Mouse (Mus musculus) cerebellum, adult 2 months (tissue): ENCODE data around the gene Lilra6. TPM values are rescaled to one million over a fixed set of nuclear protein-coding genes. Genes with fewer than 3 reads are reported as not detected.
"Not testable (repeated sequence)": the region's sequence is repeated elsewhere in the genome, so short reads cannot be mapped to it uniquely, and the experiment has no call there.

ENCODE experiments used
- DNase-seq, 2 experiments: peaks; one replicate each; pipeline ENCODE4 v3.0.0; 2021
- H3K27ac ChIP-seq: fragments of 200-500 bp; 2 replicates; pipeline ENCODE4 v1.5.1; 2012; ENCODE audit warnings: low read length, control low read depth, inconsistent platforms; ENCODE audit not compliant: insufficient read depth
- H3K27me3 ChIP-seq: fragments of 200-500 bp; 2 replicates; pipeline ENCODE4 v1.6.1; 2012; ENCODE audit warnings: inconsistent platforms, mild to moderate bottlenecking, low read length, moderate library complexity; ENCODE audit not compliant: control insufficient read depth, insufficient read depth
- H3K4me1 ChIP-seq: fragments of 200-500 bp; 2 replicates; pipeline ENCODE4 v1.6.1; 2011; ENCODE audit warnings: low read length; ENCODE audit not compliant: control insufficient read depth, insufficient read depth
- H3K4me3 ChIP-seq: fragments of 200-500 bp; replicated peaks from 2 replicates; pipeline ENCODE3; 2011; ENCODE audit warnings: mild to moderate bottlenecking, low read depth, low read length, control low read depth; ENCODE audit not compliant: insufficient read depth
- CTCF ChIP-seq: fragments of 200-500 bp; IDR thresholded peaks from 2 replicates; pipeline ENCODE4 v1.5.1; 2011; ENCODE audit warnings: low read depth, mild to moderate bottlenecking, control low read depth, low read length, moderate library complexity, borderline replicate concordance; ENCODE audit not compliant: insufficient read depth
- POLR2A ChIP-seq: fragments of 200-500 bp; IDR thresholded peaks from 2 replicates; pipeline ENCODE4 v1.6.1; 2011; ENCODE audit warnings: low read length, control low read depth, borderline replicate concordance; ENCODE audit not compliant: insufficient read depth
- WGBS: fragments of 180-500 bp; shearing (Covaris S2); methylation state at CpG from one replicate; pipeline ENCODE4 v1.1.7; 2018; 5-methylcytosine and 5-hydroxymethylcytosine counted together
- polyA plus RNA-seq: library from polyadenylated mRNA; depleted of rRNA; stranded (reverse); fragments of >200 nt; gene quantifications from 2 replicates; pipeline ENCODE4 v1.2.3, GENCODE M21; 2012; rRNA removed

The Lilra6 gene
- polyA plus RNA-seq, 1 experiment, result not detected

GRCm38 (mm10) chr7:3903704-3904103 lies 11.6 kb downstream of the Lilra6 start:
- WGBS, result 16% methylated on average over 1 of the region's 1 CpGs
- no peak for DNase-seq

GRCm38 (mm10) chr7:3898036-3898590 lies 17.2 kb downstream of the Lilra6 start, which contains the start of gene Gm14548:
TSS of gene Gm14548 (minus strand) at chr7:3898120.
- DNase-seq, H3K27ac ChIP-seq: not testable (repeated sequence)
- 57% methylated on average over 3 of the region's 3 CpGs for WGBS

More at GRCm38 (mm10) chr7:3903704-3904103, 11.6 kb downstream of the Lilra6 start:
- Histone ChIP-seq H3K27ac (no peak overlapping the region), H3K4me1 (no peaks in the 10 kb centered on the region), H3K4me3 (no peak overlapping the region), H3K27me3 (no peaks in the 10 kb centered on the region)
- no peak for TF ChIP-seq POLR2A
- no peak for TF ChIP-seq CTCF

GRCm38 (mm10) chr7:3875032-3875431 lies 40.3 kb downstream of the Lilra6 start:
- H3K4me1 ChIP-seq, DNase-seq, H3K27ac ChIP-seq, H3K27me3 ChIP-seq, H3K4me3 ChIP-seq: not testable (repeated sequence)
- no CpG with 5 or more reads among the region's 1 CpGs for WGBS

More at GRCm38 (mm10) chr7:3898036-3898590, 17.2 kb downstream of the Lilra6 start, which contains the start of gene Gm14548:
- not testable (repeated sequence) for H3K4me3 ChIP-seq, H3K27me3 ChIP-seq, H3K4me1 ChIP-seq

Other genes starting within 250 kb of the Lilra6 start
- 12.0 and 12.9 TPM in 2 replicates for gene Leng1, start 249.7 kb downstream of the Lilra6 start, polyA plus RNA-seq
- gene Tmc4, start 237.9 kb downstream of the Lilra6 start, polyA plus RNA-seq, result 10.8 and 11.7 TPM in 2 replicates
- 112 and 115 TPM in 2 replicates for gene Tsen34, start 222.6 kb downstream of the Lilra6 start, polyA plus RNA-seq
- gene Mboat7, start 222.0 kb downstream of the Lilra6 start, polyA plus RNA-seq, result 114 and 115 TPM in 2 replicates
- 866 and 1,027 TPM in 2 replicates for gene Rps9, start 211.5 kb downstream of the Lilra6 start, polyA plus RNA-seq
- gene Pirb, start 195.1 kb downstream of the Lilra6 start, polyA plus RNA-seq, result 0.27 and 0.31 TPM in 2 replicates
- not detected in 2 replicates for gene Gm15448, start 89.8 kb downstream of the Lilra6 start, polyA plus RNA-seq
- gene Pira2, start 70.5 kb downstream of the Lilra6 start, polyA plus RNA-seq, result 0.03 TPM in 1 of 2 replicates, not detected in the other
- not detected in 2 replicates for gene Gm14548, start 17.4 kb downstream of the Lilra6 start, polyA plus RNA-seq
- gene Lair1, start 147.7 kb upstream of the Lilra6 start, polyA plus RNA-seq, result 4.6 and 5.0 TPM in 2 replicates
- gene Ttyh1, start 203.9 kb upstream of the Lilra6 start, polyA plus RNA-seq, result 626 and 638 TPM in 2 replicates
- 587 and 614 TPM in 2 replicates for gene Leng8, start 221.5 kb upstream of the Lilra6 start, polyA plus RNA-seq
- gene Leng9, start 234.9 kb upstream of the Lilra6 start, polyA plus RNA-seq, result 8.8 and 9.7 TPM in 2 replicates
- 1.6 and 2.7 TPM in 2 replicates for gene Cdc42ep5, start 249.4 kb upstream of the Lilra6 start, polyA plus RNA-seq